Mouse (Mus musculus) E14TG2a.4 (cell line): ENCODE measurements around the gene Dync2li1.

Source experiments
- CTCF ChIP-seq: conservative IDR thresholded peaks from 2 replicates; pipeline ENCODE4 v1.5.1; 2014; ENCODE audit warnings: low read length
- NANOG ChIP-seq: IDR thresholded peaks from 2 replicates; pipeline ENCODE4 v1.6.1; 2014; ENCODE audit warnings: borderline replicate concordance, low read length, mixed read lengths
- POU5F1 ChIP-seq: IDR thresholded peaks from 2 replicates; pipeline ENCODE4 v1.6.1; 2014; ENCODE audit warnings: low read length, borderline replicate concordance

DNA sequence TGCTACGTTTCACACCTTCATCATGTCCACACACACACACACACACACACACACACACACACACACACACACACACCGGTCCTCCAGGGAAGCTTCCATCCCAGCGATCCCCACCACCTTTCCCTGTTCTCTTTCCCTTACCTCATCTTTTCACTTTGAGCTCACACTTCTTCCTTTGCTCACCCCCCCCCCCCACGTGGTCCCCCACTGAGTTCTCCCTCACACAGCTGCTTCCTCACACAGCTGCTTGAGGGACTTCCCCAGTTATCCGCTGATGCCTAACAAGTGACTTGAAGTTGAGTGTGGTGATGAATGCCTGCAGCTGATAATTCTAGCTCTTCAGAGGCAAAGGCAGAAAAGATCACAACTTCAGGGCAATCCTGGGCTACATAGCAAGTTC lies 18.7 kb upstream of the Dync2li1 start:
- TF ChIP-seq CTCF = no peak
- TF ChIP-seq NANOG = no peak
- no peak for TF ChIP-seq POU5F1
